In genomic region chr17:85090120-85091099, GRCm38 (mm10) we compare ENCODE assay signal across 8 mouse cellular contexts. TPM values are rescaled to one million over a fixed set of nuclear protein-coding genes. Genes with fewer than 3 reads are reported as not detected.
DNase-seq lines count a peak whose midpoint lies in the region; ATAC-seq lines count a peak whose summit lies in the region.

Gene Prepl (minus strand): TSS chr17:85090241.
Gene Camkmt (plus strand): TSS chr17:85090552.

- peak; percentile 99 for DNase-seq in R1 (ENCODE audit: low read depth, low spot score)
- peak; percentile 96 for DNase-seq in cerebellum, postnatal 25 days
- DNase-seq in frontal cortex, postnatal 25 days (ENCODE audit: low spot score in 2 of 2), result peak; percentile 87 to 91
- DNase-seq in hindbrain, embryonic 14.5 days (ENCODE audit: low spot score), result peak; percentile 99
- DNase-seq in layer of hippocampus, postnatal 36 days, result peak; percentile 94
- peak; percentile 98 for DNase-seq in lung, postnatal 36 days
- DNase-seq in retina, postnatal 1 day, result peak; percentile 99
- peak; percentile 95 to 96 for DNase-seq in urinary bladder, adult 18-20 months (ENCODE audit: low spot score in 2 of 2)

- H3K9me3 ChIP-seq in hindbrain, embryonic 14.5 days (ENCODE audit: control insufficient read depth, low read length), result no peaks in the 10 kb centered on the region

- peaks cover 16% of the 10 kb centered on the region for H3K4me1 ChIP-seq in hindbrain, embryonic 14.5 days (replicated peaks; ENCODE audit: control insufficient read depth, insufficient read depth, low read length)

- ATAC-seq in hindbrain, embryonic 14.5 days (ENCODE audit: low FRiP score), result peak; percentile 98

- peak within 1 kb of the TSS; percentile 73 for H3K9ac ChIP-seq in hindbrain, embryonic 14.5 days

- H3K27me3 ChIP-seq in hindbrain, embryonic 14.5 days (ENCODE audit: control insufficient read depth, insufficient read depth, low read length), result no peaks in the 10 kb centered on the region

- H3K36me3 ChIP-seq in hindbrain, embryonic 14.5 days (replicated peaks; ENCODE audit: control insufficient read depth, insufficient read depth), result no peaks in the 10 kb centered on the region; the same call in 1 of the 2 replicates

- H3K4me3 ChIP-seq in hindbrain, embryonic 14.5 days (replicated peaks; ENCODE audit: low read length), result peak within 1 kb of the TSS; percentile 93

- peak within 1 kb of the TSS; percentile 91 for H3K27ac ChIP-seq in hindbrain, embryonic 14.5 days

- under 1% methylated on average over 63 of the region's 63 CpGs for WGBS in hindbrain, embryonic 14.5 days

- H3K4me2 ChIP-seq in hindbrain, embryonic 14.5 days (replicated peaks), result peak within 1 kb of the TSS; percentile 91

RNA-seq across cellular contexts. Expression of gene Prepl, which starts in this region (rescaled TPM):
- polyA plus RNA-seq in hindbrain, embryonic 14.5 days (2014; fragmentation: Nextera tagmentation; extraction: Ambion mirVana), result 161 and 200 TPM in 2 replicates
- total RNA-seq in layer of hippocampus, postnatal 36 days (2021), result 100 to 1,000 TPM; 346 to 372 TPM

RNA-seq across cellular contexts. Expression of gene Camkmt, which starts in this region (rescaled TPM):
- polyA plus RNA-seq in hindbrain, embryonic 14.5 days (2014; fragmentation: Nextera tagmentation; extraction: Ambion mirVana), result 20.4 and 23.6 TPM in 2 replicates
- total RNA-seq in layer of hippocampus, postnatal 36 days (2021), result 10 to 100 TPM; 12.5 to 13.5 TPM

Comparison
In these comparisons a context has a peak if more than half of its experiments do, and no peak if none do; other contexts are left out.
1. Peak in every context shown above with its lines: DNase-seq, ATAC-seq, H3K4me3 ChIP-seq and H3K27ac ChIP-seq.